Mouse (Mus musculus): ENCODE measurements at regions not wholly inside any gene's neighbourhood (a gene's known extent, or its start where the extent isn't known, plus 50 kb on each side); places are given as distances from the start of the nearest gene placed in this dataset.
A peak's percentile ranks its signal among the peaks of the same experiment; 100 is the strongest.
"Not testable (repeated sequence)": the region's sequence is repeated elsewhere in the genome, so short reads cannot be mapped to it uniquely, and the experiment has no call there.

DNA sequence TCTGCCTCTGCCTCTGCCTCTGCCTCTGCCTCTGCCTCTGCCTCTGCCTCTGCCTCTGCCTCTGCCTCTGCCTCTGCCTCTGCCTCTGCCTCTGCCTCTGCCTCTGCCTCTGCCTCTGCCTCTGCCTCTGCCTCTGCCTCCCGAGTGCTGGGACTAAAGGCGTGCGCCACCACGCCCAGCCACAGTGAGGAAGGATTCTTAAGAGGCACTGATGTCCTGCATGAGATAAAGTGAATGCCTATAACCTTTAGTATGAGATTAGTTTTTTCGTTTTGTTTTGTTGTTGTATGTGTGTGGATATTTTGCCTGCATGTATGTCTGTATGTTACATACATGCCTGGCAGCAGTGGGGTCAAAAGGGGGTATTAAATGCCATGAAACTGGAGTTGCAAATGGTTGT lies 63.2 kb downstream of the Hlx start:
- not testable (repeated sequence) for H3K4me3 ChIP-seq (ENCODE audit: low read length); H3K27ac ChIP-seq (ENCODE audit: low read length); H3K27me3 ChIP-seq (ENCODE audit: control insufficient read depth, insufficient read depth, low read length); H3K4me2 ChIP-seq (ENCODE audit: low read depth, low read length); H3K36me3 ChIP-seq (ENCODE audit: control insufficient read depth, insufficient read depth); ATAC-seq (replicated peaks; ENCODE audit: extremely low read depth, insufficient read depth, low FRiP score); H3K4me1 ChIP-seq (ENCODE audit: control insufficient read depth, insufficient read depth, low read length); H3K9ac ChIP-seq (ENCODE audit: low read length); H3K9me3 ChIP-seq (replicated peaks; ENCODE audit: control insufficient read depth, low read length)
- WGBS: 82% methylated on average over 5 of the region's 5 CpGs

DNA sequence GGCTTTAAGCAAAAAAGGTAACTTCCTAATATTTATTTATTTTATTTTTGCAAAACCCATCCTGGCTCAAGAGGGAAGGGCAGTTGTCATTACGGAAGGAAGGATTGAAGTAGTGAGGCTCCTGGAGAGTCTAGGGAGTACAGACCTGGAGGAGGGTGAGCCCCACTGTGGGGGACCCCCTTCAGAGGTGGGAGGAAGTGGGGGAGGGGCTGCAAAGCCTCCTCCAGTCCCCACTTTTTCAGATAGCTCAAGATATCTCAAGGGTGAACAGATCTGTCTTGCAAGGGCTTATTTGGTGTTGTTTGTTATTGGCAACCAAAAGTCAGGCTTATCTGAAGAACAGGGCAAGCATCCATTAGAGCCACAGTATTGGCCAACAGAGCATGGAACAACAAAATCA lies 64.0 kb downstream of the Hlx start:
- Histone ChIP-seq H3K4me2 (ENCODE audit: low read depth, low read length) (no peak overlapping the region), H3K36me3 (ENCODE audit: control insufficient read depth, insufficient read depth) (no peaks in the 10 kb centered on the region), H3K27me3 (ENCODE audit: control insufficient read depth, insufficient read depth, low read length) (no peaks in the 10 kb centered on the region), H3K9ac (ENCODE audit: low read length) (no peak overlapping the region), H3K9me3 (replicated peaks; ENCODE audit: control insufficient read depth, low read length) (no peaks in the 10 kb centered on the region), H3K4me3 (ENCODE audit: low read length) (no peak overlapping the region), H3K4me1 (ENCODE audit: control insufficient read depth, insufficient read depth, low read length) (no peaks in the 10 kb centered on the region), H3K27ac (ENCODE audit: low read length) (no peak overlapping the region)
- WGBS: 59% methylated on average over 1 of the region's 1 CpGs
- ATAC-seq (replicated peaks; ENCODE audit: extremely low read depth, insufficient read depth, low FRiP score): no peak

DNA sequence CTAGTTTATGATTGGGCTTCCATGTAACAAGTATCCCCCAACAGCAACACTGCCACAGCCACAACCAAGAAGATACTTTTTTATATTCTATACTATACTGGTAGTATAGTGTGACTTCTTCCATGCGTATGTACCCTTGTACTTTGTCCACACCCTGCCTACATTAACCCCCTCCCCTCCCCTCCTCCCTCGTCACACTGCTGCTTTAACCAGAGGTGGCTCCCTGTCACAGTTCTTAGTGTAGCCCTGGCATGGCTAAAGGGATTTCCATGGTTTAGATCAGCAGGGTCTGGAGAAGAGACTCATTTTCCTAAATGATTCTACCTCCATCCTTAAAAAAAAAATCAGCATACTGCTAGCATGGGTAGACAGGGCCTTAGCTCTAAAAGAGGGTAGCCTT lies 64.4 kb downstream of the Hlx start:
- Histone ChIP-seq H3K4me2 (ENCODE audit: low read depth, low read length) (no peak overlapping the region), H3K36me3 (ENCODE audit: control insufficient read depth, insufficient read depth) (no peaks in the 10 kb centered on the region), H3K4me1 (ENCODE audit: control insufficient read depth, insufficient read depth, low read length) (no peaks in the 10 kb centered on the region), H3K27me3 (ENCODE audit: control insufficient read depth, insufficient read depth, low read length) (no peaks in the 10 kb centered on the region), H3K9me3 (replicated peaks; ENCODE audit: control insufficient read depth, low read length) (no peaks in the 10 kb centered on the region), H3K9ac (ENCODE audit: low read length) (no peak overlapping the region), H3K27ac (ENCODE audit: low read length) (no peak overlapping the region), H3K4me3 (ENCODE audit: low read length) (no peak overlapping the region)
- 77% methylated on average over 2 of the region's 2 CpGs for WGBS
- no peak for ATAC-seq (replicated peaks; ENCODE audit: extremely low read depth, insufficient read depth, low FRiP score)

- 74% methylated on average over 12 of the region's 12 CpGs for WGBS
- H3K9me3 ChIP-seq (replicated peaks; ENCODE audit: control insufficient read depth, low read length): no peaks in the 10 kb centered on the region
Observed at GRCm38 (mm10) chr1:184665243-184665642, 67.2 kb downstream of the Hlx start.

DNA sequence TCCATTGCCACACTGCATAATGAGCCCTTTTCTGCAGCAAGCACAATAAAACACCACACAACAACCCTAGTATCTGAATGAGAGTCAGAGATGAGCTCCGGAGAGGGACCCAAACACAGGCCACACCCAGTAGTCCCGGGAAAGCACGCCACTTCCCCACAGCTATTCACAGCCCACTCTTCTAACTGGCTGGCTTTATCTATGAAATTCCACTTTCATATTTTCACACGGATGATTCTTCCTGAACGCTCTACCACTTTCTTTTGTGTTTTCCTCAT lies 68.4 kb downstream of the Hlx start:
- no peak overlapping the region for H3K4me3 ChIP-seq (ENCODE audit: low read length)
- H3K9ac ChIP-seq (ENCODE audit: low read length): no peak overlapping the region
- H3K4me2 ChIP-seq (ENCODE audit: low read depth, low read length): peak overlapping the region; percentile 13; the same call in 1 of the 2 replicates
- 33% methylated on average over 5 of the region's 5 CpGs for WGBS
- no peaks in the 10 kb centered on the region for H3K36me3 ChIP-seq (ENCODE audit: control insufficient read depth, insufficient read depth)
- H3K27me3 ChIP-seq (ENCODE audit: control insufficient read depth, insufficient read depth, low read length): no peaks in the 10 kb centered on the region
- no peaks in the 10 kb centered on the region for H3K9me3 ChIP-seq (replicated peaks; ENCODE audit: control insufficient read depth, low read length)
- no peaks in the 10 kb centered on the region for H3K4me1 ChIP-seq (ENCODE audit: control insufficient read depth, insufficient read depth, low read length)
- no peak for ATAC-seq (replicated peaks; ENCODE audit: extremely low read depth, insufficient read depth, low FRiP score)
- no peak overlapping the region for H3K27ac ChIP-seq (ENCODE audit: low read length)

More at GRCm38 (mm10) chr1:184665243-184665642, 67.2 kb downstream of the Hlx start:
- no peak overlapping the region for H3K27ac ChIP-seq (ENCODE audit: low read length)
- H3K4me3 ChIP-seq (ENCODE audit: low read length): no peak overlapping the region
- no peak overlapping the region for H3K9ac ChIP-seq (ENCODE audit: low read length)
- H3K4me1 ChIP-seq (ENCODE audit: control insufficient read depth, insufficient read depth, low read length): no peaks in the 10 kb centered on the region
- H3K4me2 ChIP-seq (ENCODE audit: low read depth, low read length): no peak overlapping the region
- ATAC-seq (replicated peaks; ENCODE audit: extremely low read depth, insufficient read depth, low FRiP score): no peak
- H3K27me3 ChIP-seq (ENCODE audit: control insufficient read depth, insufficient read depth, low read length): no peaks in the 10 kb centered on the region
- H3K36me3 ChIP-seq (ENCODE audit: control insufficient read depth, insufficient read depth): no peaks in the 10 kb centered on the region

- Histone ChIP-seq H3K4me3 (ENCODE audit: low read length) (no peak overlapping the region), H3K4me2 (ENCODE audit: low read depth, low read length) (peak overlapping the region; percentile 13; the same call in 1 of the 2 replicates), H3K27ac (ENCODE audit: low read length) (no peak overlapping the region), H3K9ac (ENCODE audit: low read length) (no peak overlapping the region), H3K4me1 (ENCODE audit: control insufficient read depth, insufficient read depth, low read length) (no peaks in the 10 kb centered on the region), H3K36me3 (ENCODE audit: control insufficient read depth, insufficient read depth) (no peaks in the 10 kb centered on the region), H3K9me3 (replicated peaks; ENCODE audit: control insufficient read depth, low read length) (no peaks in the 10 kb centered on the region), H3K27me3 (ENCODE audit: control insufficient read depth, insufficient read depth, low read length) (no peaks in the 10 kb centered on the region)
- 68% methylated on average over 14 of the region's 14 CpGs for whole genome bisulfite sequencing
- no peak for ATAC-seq (replicated peaks; ENCODE audit: extremely low read depth, insufficient read depth, low FRiP score)
Observed at GRCm38 (mm10) chr1:184663300-184664097, 68.9 kb downstream of the Hlx start.

- Histone ChIP-seq H3K27ac (ENCODE audit: low read length) (no peak overlapping the region), H3K4me2 (ENCODE audit: low read depth, low read length) (no peak overlapping the region), H3K9ac (ENCODE audit: low read length) (no peak overlapping the region), H3K36me3 (ENCODE audit: control insufficient read depth, insufficient read depth) (no peaks in the 10 kb centered on the region), H3K27me3 (ENCODE audit: control insufficient read depth, insufficient read depth, low read length) (0 out of 2 replicates have a peak, but pooled peaks cover 3% of the 10 kb centered on the region), H3K4me3 (ENCODE audit: low read length) (no peak overlapping the region), H3K9me3 (replicated peaks; ENCODE audit: control insufficient read depth, low read length) (0 out of 2 replicates have a peak, but pooled peaks cover 5% of the 10 kb centered on the region), H3K4me1 (ENCODE audit: control insufficient read depth, insufficient read depth, low read length) (no peaks in the 10 kb centered on the region)
- ATAC-seq (replicated peaks; ENCODE audit: extremely low read depth, insufficient read depth, low FRiP score): no peak
- WGBS: 77% methylated on average over 4 of the region's 4 CpGs
Observed at GRCm38 (mm10) chr1:184650541-184651105, 81.8 kb downstream of the Hlx start.

GRCm38 (mm10) chr1:184647920-184648540 lies 84.4 kb downstream of the Hlx start:
- WGBS: 85% methylated on average over 8 of the region's 8 CpGs
- no peak for ATAC-seq (replicated peaks; ENCODE audit: extremely low read depth, insufficient read depth, low FRiP score)
- Histone ChIP-seq H3K27ac (ENCODE audit: low read length) (no peak overlapping the region), H3K9ac (ENCODE audit: low read length) (no peak overlapping the region), H3K4me2 (ENCODE audit: low read depth, low read length) (no peak overlapping the region), H3K36me3 (ENCODE audit: control insufficient read depth, insufficient read depth) (no peaks in the 10 kb centered on the region), H3K4me3 (ENCODE audit: low read length) (no peak overlapping the region), H3K9me3 (replicated peaks; ENCODE audit: control insufficient read depth, low read length) (0 out of 2 replicates have a peak, but pooled peaks cover 5% of the 10 kb centered on the region), H3K27me3 (ENCODE audit: control insufficient read depth, insufficient read depth, low read length) (0 out of 2 replicates have a peak, but pooled peaks cover 3% of the 10 kb centered on the region), H3K4me1 (ENCODE audit: control insufficient read depth, insufficient read depth, low read length) (peaks cover 7% of the 10 kb centered on the region)

Data from heart, embryonic 16.5 days (tissue).